Mouse (Mus musculus) embryo, embryonic 11 days (tissue): ENCODE results near the gene Txndc15.
A peak's percentile ranks its signal among the peaks of the same experiment; 100 is the strongest.
"Not testable (repeated sequence)": the region's sequence is repeated elsewhere in the genome, so short reads cannot be mapped to it uniquely, and the experiment has no call there.

Source experiments
- DNase-seq: peaks from one replicate; pipeline ENCODE4 v3.0.0-alpha.2; 2015

The Txndc15 gene

GRCm38 (mm10) chr13:55714501-55715166, at the start of gene Txndc15:
Gene Txndc15, plus strand, starts transcription at chr13:55714650.
- peak; percentile 93 for DNase-seq

- DNase-seq, result peak; percentile 64
Observed at GRCm38 (mm10) chr13:55668550-55668949, 45.9 kb upstream of the Txndc15 start.

GRCm38 (mm10) chr13:55672711-55673110, 41.7 kb upstream of the Txndc15 start:
- DNase-seq, result no peak

DNA sequence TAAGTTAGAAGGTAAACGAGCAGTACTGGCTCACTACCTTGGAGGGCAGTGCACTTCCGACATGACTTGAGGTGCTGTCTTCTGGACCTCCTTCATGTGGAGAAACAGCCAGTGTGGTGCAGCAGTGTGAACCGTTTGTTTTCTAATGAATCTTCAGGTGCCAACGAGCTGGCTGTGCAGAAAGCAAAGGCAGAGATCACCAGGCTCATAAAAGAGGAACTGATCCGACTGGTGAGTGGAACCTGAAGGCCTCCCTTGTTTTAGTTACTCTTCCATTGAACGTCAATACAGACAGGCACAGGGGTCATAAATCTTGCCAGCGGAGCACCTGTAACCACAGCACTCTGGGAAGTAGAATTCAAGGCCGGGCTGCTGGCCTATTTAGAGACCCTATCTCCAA, 37.1 kb upstream of the Txndc15 start:
- no peak for DNase-seq

GRCm38 (mm10) chr13:55682201-55682600, 32.2 kb upstream of the Txndc15 start:
- DNase-seq, result no peak

GRCm38 (mm10) chr13:55683581-55683980, 30.9 kb upstream of the Txndc15 start:
- no peak for DNase-seq

- peak; percentile 43 for DNase-seq
Observed at GRCm38 (mm10) chr13:55686107-55686633, 28.3 kb upstream of the Txndc15 start.

DNA sequence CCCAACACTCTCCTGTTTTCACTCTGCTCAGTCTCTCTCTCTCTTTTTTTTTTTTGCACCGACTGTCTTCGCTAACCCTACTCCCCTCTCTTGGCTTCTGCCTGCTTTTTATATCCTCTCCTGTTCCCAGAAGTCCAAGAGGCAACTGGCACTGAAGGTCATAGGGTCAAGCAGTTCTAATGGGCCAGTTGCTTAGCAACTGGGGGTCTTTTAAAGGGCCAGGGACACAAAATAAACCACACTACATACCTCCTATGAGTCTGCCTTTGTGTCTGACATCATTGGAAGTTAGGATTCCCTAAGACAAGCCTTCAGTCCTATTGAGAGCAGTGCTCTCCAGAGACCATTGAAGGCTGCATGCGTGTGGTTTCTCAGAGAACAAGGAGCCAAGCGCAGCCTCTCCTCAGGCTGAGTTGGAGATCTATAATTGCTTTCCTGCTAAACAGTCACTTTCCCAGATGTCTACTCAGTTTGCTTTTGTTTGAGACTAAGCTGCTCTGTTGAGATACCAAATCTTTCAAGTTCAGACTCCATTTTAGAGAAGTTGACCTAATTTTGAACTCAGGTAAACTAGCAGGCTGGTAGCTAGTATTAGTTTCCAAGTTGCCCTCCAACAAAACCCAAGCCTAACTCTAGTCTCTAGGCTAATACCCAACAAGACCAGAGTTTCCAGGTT, 26.4 kb upstream of the Txndc15 start:
- peak; percentile 80 for DNase-seq

GRCm38 (mm10) chr13:55692535-55693242, 21.8 kb upstream of the Txndc15 start, which contains the start of gene B230219D22Rik:
Gene B230219D22Rik, plus strand, starts transcription at chr13:55693124.
- peak; percentile 96 for DNase-seq

GRCm38 (mm10) chr13:55693243-55693721, 21.2 kb upstream of the Txndc15 start:
- peak; percentile 71 for DNase-seq

- no peak for DNase-seq
Observed at GRCm38 (mm10) chr13:55694110-55694509, 20.3 kb upstream of the Txndc15 start.

- DNase-seq, result not testable (repeated sequence)
Observed at GRCm38 (mm10) chr13:55695989-55696388, 18.5 kb upstream of the Txndc15 start.

GRCm38 (mm10) chr13:55704301-55704700, 10.1 kb upstream of the Txndc15 start:
- no peak for DNase-seq

- no peak for DNase-seq
Observed at GRCm38 (mm10) chr13:55712846-55713245, 1.6 kb upstream of the Txndc15 start.

DNA sequence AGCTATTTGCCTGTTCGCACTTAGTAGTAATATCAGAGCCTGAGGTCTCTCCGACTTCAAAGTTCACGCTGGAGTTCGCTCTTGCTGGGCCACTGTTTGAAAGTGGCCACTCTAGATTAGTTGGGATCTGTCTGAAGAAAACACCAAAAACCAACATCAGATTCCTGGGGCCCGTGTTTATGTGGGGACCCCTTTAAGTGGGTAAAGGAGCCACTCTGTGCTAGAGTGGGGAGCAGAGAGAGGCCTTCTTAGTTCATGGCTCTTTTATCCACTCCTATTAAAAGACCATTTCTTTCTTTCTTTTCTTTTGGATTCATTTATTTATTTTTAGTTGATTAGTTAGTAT, 690 bp downstream of the Txndc15 start:
- DNase-seq, result no peak

- DNase-seq, result no peak
Observed at GRCm38 (mm10) chr13:55715908-55716510, 1.6 kb downstream of the Txndc15 start.

GRCm38 (mm10) chr13:55721516-55721915, 7.1 kb downstream of the Txndc15 start:
- DNase-seq, result no peak

GRCm38 (mm10) chr13:55721995-55722394, 7.5 kb downstream of the Txndc15 start:
- no peak for DNase-seq

- DNase-seq, result peak; percentile 10
Observed at GRCm38 (mm10) chr13:55726598-55727119, 12.2 kb downstream of the Txndc15 start.

- DNase-seq, result peak; percentile 91
Observed at GRCm38 (mm10) chr13:55727120-55727838, 12.8 kb downstream of the Txndc15 start, which contains the start of gene Pcbd2. Gene Pcbd2, plus strand, starts transcription at chr13:55727368.

DNA sequence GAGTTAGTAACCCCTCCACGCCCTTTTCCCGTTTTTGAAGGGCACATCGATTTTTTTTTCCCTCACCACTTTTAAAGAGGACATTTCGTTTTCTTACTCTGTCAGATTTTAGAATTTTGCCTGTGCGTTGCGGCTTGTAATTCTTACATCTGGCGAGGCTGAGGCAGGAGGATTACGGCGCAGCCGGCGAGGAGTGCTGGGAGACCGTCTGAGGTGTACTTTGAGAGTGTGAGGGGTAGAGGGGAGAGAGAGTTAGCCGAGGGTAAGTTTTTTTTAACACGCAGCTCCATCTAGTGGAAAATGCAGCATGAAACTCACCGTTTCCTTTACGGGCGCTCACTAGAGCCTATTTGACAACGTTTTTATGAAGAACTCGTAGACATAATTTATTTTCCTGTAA, 13.4 kb downstream of the Txndc15 start:
- peak; percentile 85 for DNase-seq

DNA sequence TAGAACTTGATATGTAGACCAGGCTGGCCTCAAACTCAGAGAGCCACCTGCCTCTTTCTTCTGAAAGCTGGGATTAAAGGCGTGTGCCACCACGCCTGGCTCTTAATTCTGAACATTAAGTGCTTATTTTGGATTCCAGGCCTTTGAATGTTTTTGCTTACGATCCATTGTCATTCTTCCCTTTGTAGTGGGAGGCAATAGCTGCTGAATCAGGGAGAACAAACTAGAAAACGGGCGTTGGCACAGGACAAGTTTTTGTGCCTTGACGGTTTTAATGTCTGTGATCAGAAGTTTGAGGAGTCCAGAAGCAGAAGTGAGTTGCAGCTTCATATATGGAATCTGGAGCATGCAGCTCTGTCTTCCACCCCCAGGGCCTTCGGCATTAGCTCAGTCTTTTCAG, 16.3 kb downstream of the Txndc15 start:
- DNase-seq, result no peak
